Mouse (Mus musculus) heart, postnatal 25 days (tissue): ENCODE results near the gene Ninj2. TPM values are rescaled to one million over a fixed set of nuclear protein-coding genes. Genes with fewer than 3 reads are reported as not detected.

Experiments
- DNase-seq: peaks from one replicate; pipeline ENCODE4 v3.0.0; 2022; ENCODE audit warnings: low spot score
- intact Hi-C: fragments of 180-260 bp; cut with DNase I; formaldehyde crosslinking; loops from one replicate; pipeline ENCODE4 v1.15.1; 2025
- total RNA-seq, 2 experiments: library from RNA; stranded (reverse); gene quantifications; 2 replicates each; pipeline ENCODE4 v1.2.3; 2021

Gene Ninj2
- total RNA-seq, 2 experiments from 2014 or later: not detected

DNA sequence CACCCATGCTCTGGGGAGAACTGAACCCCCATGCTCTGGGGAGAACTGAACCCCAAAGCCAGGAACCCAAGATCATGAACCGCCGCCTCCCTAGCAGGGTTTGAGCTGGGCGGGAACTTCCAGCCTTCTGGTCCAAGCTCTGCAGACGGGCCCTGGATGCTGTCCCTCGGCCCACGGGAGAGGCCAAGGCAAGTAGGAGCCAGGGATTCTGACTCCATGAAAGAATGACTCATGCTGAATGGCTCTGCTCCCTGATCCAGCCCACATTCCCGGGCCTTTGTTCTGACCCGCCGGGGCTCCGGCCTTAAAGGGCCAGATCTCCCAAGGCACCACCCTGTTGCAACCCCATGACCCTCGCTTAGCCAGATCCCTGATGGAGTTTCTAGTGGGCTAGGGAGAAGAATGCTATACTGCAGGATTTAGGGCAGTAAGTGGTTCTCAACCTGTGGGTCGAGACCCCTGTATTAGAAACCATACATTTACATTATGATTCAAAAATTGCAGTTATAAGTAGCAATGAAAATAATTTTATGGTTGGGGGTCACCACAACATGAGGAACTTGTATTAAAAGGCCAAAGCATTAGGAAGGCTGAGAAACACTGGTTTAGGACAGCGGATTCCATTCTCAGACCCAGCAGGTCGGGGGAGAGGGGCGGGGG is 99.2 kb downstream of the Ninj2 start:
- intact Hi-C loops: loop anchor here (2.0 kb wide), 1 partner anchor 78 kb away; no protein-coding TSS in a partner anchor
- peak; percentile 82 for DNase-seq

DNA sequence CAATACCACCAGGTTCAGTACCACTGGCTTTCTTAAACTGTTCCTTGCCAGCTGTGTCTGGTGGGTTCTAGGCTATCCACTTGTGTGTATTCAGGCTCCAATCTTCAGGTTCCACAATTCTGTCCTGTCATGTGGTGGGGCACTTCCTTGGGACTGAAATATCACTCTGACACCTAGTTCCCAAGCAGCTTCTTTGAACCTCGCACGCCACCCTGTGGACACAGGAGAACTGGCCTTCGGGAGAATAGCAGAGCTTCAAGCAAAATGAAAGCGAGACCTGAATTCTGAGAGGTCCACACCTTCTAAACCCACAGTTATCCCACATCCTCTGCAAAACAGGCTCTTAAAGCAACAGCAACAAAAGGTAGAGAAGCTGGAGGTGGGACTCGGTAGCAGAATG is 100.0 kb downstream of the Ninj2 start:
- DNase-seq: peak; percentile 67
- intact Hi-C loops: loop anchor here (1.0 to 2.0 kb wide), 3 partner anchors 78 to 192 kb away; no protein-coding TSS in a partner anchor

DNA sequence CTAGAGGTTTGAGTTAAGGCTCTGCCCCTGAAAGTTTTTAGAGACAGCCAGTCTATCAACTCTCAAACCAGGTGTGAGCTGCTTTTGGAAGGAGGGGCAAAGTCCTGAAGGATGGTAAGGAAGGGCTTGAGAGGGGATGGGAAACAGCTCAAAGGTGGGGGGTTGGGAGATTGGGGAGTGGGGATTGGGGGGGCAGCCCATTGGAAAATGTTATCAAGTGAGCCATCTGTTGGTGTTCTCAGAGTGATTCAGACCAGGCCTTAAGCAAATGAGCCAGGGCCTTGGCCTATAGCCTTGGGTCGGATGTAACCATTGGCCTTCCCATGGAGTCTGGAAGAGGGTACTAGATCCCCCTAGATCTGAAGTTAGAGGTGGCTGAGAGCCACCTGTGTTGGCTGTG is 100.6 kb downstream of the Ninj2 start:
- intact Hi-C loops: loop anchor here (1.0 to 2.0 kb wide), 3 partner anchors 79 to 192 kb away; no protein-coding TSS in a partner anchor
- DNase-seq: no peak

DNA sequence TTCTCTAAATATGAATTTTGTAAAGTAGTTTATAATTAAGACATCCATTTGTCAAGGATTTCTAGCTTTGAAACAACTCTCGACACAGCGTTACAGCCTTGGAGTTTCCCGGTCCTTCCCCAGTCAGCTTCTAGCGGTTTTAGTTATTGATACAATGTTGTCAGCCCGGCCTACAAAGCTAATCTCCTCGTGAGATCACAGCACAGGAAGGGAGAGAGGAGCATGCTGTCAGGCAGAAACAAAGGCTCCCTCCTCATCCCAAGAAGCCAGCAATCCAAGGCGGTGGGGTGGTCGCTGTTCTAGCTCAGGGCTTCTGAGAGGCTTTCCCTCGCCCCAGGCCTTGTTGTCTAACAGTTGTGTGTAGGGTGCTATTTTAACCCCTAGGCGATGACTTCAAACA is 101.2 kb downstream of the Ninj2 start:
- DNase-seq: no peak
- intact Hi-C loops: no loop called here

DNA sequence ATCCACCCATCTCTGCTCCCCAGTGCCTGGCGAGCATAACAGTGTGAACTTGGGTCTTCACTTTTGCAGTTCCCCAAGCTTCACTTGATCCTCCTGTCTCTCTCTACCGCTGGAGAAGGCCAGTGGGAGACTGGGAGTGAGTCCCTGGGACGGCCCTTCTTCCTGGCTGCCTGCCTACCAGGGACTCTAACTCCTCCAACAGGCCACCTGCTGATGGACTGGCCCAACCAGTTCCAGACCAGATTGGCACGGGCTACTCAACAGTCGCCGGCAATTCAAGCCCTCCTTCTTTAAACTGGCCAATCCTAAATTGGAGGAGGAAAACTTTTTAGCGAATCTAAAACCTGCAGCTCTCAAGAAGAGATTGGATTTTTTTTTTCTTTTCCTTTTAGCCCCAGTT is 101.8 kb downstream of the Ninj2 start:
- intact Hi-C loops: loop anchor here (5.0 kb wide), 2 partner anchors 403 to 703 kb away; no protein-coding TSS in a partner anchor
- DNase-seq: no peak

DNA sequence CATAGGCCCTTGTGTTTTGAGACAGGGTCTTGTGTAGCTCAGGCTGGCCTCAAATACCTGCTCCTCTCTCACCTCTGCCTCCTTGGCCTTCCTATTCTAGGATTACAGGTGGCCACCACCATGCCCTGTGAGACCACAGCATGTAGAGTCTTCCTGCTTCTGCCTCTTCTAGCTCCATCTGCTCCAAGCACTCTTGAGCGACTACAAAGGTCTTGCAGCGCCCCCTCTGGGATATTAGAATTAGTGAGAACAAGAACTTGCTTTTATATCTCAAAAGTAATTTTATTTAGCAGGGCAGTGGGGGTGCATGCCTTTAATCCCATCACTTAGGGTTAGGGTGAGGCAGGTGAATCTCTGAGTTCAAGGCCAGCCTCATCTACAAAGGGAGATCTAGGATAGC is 103.7 kb downstream of the Ninj2 start:
- no peak for DNase-seq
- intact Hi-C loops: loop anchor here (5.0 kb wide), 2 partner anchors 405 to 705 kb away; no protein-coding TSS in a partner anchor

DNA sequence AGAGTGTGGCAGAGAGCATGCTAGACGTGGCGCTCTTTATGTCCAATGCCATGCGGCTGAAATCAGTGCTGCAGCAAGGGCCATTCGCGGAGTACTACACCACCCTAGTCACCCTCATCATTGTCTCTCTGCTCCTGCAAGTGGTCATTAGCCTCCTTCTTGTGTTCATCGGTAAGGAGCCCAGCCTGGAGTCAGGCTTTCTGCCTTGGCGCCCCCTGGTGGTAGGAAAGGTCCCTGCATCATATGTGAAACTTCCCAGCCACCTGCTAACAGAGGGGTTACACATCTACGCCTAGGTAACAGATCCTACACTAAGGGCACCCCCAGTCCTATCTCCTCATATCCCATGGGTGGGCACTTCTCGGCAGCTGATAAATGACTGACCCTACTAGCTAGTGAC is 104.8 kb downstream of the Ninj2 start:
- intact Hi-C loops: loop anchor here (5.0 kb wide), 2 partner anchors 406 to 706 kb away; no protein-coding TSS in a partner anchor
- DNase-seq: peak; percentile 42

DNA sequence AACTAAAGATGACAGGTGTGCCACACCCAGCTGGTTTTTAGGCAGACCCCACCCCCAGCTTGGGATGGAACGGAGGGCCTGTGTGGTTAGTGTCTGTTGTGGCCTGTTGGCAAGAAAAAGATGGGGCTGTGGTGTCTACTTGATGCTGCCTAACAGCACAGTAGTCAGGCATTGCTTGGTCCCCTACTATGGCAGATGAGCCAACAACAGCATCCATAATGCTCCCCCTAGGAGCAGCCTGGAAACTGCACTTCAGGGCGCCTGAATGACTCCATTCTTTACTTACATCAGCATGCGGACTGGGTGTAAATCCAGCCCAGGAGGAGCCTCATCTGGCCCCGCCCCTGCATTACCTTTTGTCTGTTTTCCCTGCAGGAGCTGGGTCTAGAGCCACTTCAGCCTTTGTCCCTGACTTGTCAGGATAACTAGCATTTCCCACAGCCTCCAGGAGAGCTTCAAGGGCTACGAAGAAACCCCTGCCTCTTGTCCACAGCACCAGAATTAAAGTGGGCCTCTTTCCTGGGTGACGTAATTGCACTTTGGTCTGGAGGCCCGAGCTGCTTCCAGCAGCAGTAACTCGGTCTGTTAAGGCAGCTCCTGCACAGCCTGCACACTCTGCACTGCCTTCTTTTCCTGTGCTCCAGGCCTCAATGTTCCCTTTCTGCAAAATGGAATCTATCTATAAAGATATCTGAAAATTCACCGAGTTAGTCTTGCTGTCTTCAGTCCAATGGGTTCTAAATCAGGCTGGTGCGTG is 106.7 kb downstream of the Ninj2 start:
- no peak for DNase-seq
- intact Hi-C loops: loop anchor here (5.0 kb wide), 2 partner anchors 408 to 708 kb away; no protein-coding TSS in a partner anchor

DNA sequence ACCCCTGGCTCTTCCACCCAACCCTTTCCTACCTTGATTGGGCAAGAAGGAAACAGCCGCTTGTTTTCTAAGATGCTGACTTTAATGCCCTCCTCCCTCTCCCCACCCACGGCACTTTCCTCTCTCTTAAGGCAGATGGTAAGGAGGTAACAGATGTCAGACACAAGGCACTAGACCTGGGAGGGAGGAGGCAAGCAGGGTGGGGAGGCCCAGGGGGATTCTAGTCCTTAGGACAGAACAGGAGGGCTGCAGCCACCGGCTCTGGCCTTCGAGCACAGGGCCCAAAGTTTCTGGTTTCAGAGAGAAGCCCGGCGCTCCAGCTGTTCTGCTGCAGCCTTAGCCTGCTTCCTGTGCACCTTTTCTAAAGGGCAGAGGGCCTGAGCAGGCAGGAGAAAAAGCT is 108.8 kb downstream of the Ninj2 start:
- DNase-seq: no peak
- intact Hi-C loops: no loop called here

DNA sequence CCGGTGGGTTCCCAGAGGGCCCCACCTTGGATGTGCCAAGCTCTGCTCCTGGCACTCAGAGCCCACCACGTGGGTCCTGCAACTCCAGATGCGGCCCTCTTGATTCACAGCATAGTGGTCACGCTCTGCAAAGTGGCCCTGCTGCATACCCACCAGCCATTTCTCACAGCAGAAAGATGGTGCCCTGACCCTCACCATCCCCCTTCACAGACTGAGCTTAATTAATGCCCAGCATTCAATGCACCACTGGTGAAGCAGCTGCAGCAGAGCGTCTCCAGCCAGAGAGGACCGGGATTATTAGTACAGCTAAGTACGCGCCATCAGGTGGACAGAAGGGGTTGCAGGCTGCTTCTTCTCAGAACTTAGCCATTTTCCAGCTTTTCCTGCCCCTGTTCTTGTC is 109.3 kb downstream of the Ninj2 start:
- DNase-seq: no peak
- intact Hi-C loops: no loop called here

DNA sequence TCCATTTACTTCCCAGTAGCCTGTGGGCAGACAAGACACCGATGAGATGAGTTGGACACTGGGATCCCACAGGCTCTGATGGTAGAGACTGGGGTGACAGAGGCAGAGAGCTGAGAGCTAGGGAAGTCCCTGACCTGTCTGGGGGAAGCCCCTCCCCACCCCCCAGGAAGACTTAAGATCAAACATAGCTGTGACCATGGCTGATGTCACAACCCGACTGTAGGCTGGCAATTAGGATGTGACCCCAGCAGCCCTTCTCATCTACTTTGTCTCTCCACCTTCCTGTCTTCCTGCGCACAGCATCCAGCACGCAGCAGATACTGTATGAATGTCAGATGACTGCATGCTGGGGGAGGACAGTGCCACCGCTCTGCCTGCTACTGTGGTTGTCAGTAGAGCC is 113.4 kb downstream of the Ninj2 start:
- DNase-seq: no peak
- intact Hi-C loops: no loop called here

DNA sequence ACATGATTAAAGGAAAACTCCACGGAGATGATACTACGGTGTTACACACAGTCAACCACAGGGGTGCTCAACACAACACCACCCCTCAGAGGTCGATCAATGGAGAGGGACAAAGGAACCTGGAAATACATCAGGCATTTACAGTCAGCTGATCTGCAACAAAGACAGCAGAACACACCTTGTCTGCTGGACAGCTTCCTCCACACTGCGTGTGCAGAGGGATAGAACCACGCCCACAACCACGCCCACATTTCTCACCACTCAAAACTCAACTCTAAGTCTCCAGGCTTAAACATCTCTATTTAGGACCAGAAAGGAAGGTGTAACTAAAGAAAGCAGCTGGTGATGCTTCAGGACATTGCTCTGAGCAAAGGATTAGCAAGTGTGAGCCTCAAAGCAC is 118.4 kb downstream of the Ninj2 start:
- intact Hi-C loops: no loop called here
- DNase-seq: no peak

DNA sequence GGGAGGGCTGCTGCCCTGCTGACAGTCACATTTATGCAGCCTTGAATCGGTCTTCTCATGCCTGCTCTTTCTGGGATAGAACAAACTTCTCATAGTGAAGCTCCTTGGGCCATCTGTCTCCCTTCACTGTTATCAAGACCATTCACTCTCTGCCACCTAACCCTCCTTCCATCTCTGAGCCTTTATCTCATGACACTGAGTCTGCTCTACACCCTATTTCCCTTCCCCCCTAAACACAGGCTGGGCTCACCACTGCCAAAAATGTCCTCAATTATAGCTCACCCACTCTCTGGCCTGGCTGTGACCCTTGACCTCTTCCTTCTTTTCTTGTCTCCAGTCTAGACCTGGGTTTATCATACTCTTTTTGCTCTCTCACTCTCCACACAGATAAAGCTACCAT is 123.6 kb downstream of the Ninj2 start:
- intact Hi-C loops: no loop called here
- DNase-seq: no peak

DNA sequence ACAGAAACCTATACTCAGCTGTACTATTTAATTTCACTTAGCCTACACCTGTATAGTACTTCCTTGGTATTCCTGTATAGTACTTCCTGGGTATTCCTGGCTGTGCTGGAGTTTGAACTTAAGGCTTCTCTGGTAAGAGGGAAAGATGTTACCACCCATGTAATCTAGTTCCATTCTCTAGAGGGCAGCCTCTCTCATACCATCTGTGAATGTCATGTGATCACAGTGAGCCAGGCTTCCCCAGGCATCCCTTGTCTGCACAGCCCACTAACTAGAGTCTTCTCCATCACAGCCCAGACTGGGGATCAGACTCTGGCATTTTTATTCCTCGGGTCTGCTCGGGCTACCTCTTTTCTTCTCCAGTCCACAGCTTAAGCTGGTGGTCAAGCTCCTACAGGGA is 126.1 kb downstream of the Ninj2 start:
- intact Hi-C loops: no loop called here
- DNase-seq: no peak

DNA sequence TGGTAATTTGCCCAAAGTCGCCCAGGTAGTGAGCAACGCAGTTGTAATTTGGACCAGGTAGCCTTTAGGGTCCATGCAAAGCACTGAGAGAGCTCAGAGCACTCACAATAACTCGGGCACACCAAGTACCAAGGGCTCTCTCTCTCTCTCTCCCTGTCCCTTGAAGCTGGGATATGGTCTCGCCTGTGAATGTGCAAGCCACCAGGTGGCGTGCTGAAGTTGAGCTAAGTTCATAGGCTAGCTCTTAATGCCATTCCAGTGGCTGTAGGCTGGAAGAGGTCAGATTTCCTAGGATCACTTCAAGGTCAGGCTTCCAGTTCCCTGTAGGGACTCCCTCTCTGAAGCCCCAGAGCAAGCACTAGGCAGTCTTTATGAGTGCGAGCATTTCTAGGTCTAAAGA is 129.5 kb downstream of the Ninj2 start:
- intact Hi-C loops: loop anchor here (1.0 kb wide), 2 partner anchors 79 to 102 kb away; no protein-coding TSS in a partner anchor
- DNase-seq: peak; percentile 14

DNA sequence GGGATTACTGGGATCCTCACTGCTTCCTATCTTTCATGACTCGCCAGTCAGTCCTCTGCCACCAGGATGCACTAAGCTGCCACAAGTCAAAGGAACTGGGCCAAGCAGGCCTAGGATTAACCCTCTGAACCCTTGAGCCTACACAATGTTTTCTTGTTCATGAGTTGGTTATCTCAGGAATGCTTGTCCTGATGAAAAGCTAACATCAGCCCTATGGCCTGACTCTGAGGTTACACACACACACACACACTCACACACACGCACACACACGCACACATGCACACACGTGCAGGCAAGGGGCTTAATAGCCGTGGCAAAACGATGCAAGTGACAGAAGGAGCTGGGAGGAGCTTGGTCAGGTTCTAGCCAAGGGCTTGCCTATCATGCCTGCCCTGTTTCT is 132.2 kb downstream of the Ninj2 start:
- intact Hi-C loops: no loop called here
- no peak for DNase-seq

DNA sequence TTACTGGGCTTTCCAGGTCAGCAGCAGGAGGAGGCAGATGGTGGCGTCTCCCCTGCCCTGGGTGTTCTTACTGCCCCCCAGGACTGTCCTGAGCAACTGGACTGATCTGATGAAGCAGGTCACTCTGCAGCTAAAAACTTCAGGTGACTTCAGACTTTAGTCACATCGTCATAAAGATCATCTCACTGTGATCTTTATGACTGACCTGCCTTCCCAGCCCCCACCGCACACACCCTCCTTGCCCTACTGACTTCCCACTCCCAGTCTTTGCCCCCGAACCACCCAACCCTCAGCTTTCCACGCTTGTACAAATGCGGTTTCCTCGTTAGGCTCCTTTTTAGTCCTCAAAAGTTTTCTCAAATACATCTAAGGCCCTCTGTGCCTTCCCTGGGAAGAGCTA is 133.9 kb downstream of the Ninj2 start:
- intact Hi-C loops: no loop called here
- no peak for DNase-seq

DNA sequence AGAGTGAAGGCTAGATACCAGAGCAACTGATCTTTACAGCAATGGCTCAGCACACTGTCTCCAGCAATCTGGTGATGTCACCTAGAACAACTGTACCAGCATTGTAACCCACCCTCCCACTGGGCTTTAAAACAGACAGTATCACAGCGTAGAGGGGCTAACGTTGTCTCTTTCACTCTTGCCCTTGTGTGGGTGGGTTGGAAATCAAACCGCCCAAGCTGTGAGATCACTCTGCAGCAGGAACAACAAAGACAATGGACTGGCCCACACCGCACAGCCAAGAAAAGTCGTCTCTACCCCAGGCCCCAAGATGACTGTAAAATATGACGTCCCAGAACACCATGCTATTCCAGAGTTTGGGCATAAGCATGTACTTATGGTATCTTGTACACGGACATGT is 136.7 kb downstream of the Ninj2 start:
- intact Hi-C loops: no loop called here
- DNase-seq: no peak

DNA sequence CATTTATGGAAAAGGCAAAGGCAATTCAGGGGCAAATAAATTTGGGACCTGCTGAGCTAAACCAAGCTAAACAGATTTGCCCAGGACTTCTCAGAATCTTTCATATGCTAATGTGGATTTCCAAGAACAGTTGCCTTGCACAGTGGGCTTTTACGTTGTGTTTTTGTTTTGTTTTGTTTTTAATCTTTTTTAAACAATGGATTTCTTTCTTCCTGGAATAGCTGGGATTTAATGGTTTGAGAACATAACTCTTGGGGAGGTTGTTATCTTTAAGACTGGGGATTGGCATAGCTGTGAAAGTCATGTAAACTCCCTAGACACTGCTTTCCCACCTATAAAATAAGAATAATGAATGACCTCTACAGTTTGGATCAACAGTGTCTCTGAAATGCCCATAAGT is 137.3 kb downstream of the Ninj2 start:
- no peak for DNase-seq
- intact Hi-C loops: no loop called here

DNA sequence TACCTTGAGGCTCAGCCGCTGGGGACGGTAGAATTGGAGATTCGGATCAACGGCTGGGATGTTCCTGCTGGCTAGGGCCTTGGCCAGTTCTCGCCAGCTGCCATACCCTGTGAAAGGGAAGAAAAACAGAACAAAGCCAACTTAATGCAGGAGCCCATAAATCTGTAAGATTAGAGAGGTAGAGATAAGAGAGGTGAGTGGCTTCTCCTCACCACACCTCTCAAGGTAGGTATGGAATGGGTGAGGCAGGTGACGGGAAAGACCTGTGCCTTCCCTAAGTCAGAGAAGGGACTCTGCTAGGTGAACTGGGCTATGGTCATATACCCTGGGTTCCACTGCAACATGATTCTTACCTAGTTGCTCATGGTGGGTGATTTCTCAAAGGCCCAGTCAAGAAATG is 139.7 kb downstream of the Ninj2 start:
- no peak for DNase-seq
- intact Hi-C loops: no loop called here

DNA sequence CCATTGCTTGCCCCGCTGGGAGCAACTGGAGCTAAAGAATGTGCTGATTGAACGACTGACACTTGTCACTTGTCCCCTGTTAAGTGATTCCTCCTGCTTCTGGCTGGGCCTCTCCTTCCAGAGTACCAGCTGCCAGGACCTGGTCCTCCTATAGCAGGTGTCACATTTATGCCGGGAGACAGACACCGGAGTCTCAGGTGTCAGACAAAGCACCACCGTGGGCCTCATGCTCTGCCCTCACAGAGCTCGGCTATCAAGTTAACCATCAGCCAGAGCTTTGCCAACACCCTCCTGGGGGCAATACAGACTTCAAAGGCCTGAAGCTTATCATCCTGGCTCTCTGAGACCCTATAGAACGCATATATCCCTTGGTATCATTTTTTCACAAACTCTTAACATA is 142.7 kb downstream of the Ninj2 start:
- no peak for DNase-seq
- intact Hi-C loops: no loop called here
